Mouse (Mus musculus) mature B cell (primary cell): Measurements from ENCODE around the gene Pex16.
"Not testable (repeated sequence)": the region's sequence is repeated elsewhere in the genome, so short reads cannot be mapped to it uniquely, and the experiment has no call there.

ENCODE experiments used
- in situ Hi-C: fragments of 300-500 bp; cut with MboI; formaldehyde crosslinking; loops from 2 replicates; pipeline ENCODE4 v1.14.3; 2019

The Pex16 gene

DNA sequence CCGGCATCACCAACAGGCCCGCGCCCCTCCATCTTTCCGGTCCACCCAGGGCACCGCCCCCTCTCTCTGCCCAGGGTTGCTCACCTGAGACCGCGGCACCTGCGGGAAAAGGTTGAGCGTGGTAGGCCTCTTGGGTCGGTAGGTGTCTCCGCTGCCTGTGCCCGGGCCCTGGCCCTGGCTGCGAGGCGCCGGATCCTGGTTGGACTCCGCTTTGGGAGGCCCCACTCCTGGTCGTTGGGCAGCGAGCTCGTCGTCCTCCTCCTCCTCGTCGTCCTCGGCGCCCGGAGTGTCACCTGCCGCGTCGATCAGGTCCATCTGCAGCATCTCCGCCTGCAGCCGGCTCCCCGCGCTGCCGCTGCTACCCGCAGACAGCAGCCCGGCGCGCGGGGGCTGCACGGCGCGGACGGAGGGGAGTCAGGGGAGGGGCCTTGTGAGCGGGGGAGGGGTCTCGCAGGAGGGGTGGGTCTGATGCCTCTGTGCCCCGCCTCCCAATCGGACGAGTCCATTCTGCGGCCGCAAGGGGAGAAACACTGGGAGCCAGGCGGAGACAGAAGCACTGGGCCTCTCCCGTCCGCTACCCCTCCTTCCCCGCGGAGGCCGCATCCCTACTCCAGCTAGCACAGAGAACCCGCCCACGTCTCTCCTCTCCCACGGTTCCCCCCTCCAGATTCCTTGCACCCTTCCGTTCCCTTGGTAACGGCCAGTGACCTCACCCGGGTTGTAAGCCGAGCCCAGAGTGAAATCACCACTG is 14.6 kb downstream of the Pex16 start:
- in situ Hi-C loops = no loop called here

DNA sequence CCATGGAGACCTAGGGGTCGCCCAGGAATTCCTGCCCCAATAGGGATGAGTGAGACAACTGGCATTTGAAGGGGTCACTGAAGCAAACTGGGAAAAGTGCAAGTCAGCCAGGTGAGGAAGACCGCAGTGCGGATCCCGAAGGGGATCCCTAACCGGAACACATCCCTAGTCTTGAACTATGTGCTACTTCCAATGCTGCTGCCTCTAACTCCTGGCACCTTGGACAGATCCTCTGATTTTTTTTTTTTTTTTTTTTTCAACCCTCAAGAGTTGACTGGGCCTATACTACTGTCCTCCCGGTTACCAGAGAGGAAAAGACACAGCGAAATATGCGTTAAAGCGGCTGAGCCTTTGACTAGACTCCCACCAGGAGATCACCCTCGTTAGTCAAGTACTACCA is 15.2 kb downstream of the Pex16 start:
- in situ Hi-C loops = no loop called here

DNA sequence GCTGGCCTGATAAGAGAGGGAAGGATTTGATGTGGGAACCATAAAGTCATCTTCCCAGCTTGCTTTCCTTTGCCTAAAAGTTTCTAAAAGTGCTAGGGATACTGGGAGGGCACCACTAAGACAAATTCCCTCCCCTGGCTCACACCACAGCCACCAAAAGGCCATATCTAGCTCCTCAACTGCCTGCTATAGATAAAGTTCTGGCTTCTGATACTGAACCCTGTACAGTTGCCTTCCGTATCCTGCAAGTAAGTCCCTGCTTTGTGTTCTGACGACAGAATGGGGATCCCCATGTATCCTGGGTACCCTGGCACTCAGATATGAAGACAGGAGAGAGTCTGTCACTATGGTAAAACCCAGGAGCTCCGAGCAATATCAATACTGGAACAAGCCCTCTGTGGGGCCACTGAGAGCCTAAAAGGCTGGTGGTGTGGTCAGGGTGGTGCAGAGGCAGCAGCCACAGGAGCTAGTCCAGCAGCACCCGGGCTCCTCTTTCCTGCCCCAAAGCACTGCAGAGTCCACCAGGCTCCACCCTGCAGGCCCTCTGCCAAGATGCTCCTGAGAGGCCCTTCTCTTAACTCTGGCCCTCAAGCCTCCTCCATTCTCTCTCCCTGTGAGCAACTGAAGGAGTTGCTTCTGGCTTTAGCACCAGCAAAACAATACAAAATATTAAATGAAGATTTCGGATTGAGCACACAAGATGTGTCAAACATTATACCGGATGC is 15.9 kb downstream of the Pex16 start:
- in situ Hi-C loops = no loop called here

GRCm38 (mm10) chr2:92391116-92391515 is 16.6 kb downstream of the Pex16 start:
- in situ Hi-C loops = no loop called here

DNA sequence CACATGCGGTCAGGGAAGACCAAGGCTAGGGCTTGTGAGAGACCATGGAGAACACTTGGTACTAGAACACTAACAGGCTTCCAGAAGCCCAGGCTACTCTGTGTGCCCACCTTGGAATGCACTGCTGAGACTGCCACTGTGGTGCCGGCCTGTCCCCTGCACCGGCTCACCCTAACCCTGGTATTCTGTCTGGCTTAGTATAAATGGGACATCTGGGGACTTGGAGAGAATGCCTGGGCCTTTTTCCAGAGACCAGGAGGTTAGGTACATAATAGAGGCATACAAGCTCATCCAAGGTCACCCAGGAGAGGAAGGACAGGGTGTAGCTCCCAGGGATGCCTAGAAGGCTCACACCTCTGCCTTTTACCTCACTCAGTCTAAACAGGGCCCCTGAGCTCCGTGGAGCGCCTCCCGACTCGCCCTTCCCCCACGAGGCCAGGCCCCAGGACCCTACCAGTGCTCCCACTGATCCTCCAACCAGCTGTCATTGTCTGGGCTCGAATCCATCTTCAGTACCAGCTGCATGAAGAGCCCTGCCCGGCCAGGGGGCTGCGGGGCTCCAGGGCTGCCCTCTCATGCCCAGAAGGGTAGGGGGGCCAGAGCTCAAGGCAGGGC is 17.3 kb downstream of the Pex16 start:
- in situ Hi-C loops = no loop called here

GRCm38 (mm10) chr2:92392318-92393264 is 18.1 kb downstream of the Pex16 start:
- in situ Hi-C loops = no loop called here

- in situ Hi-C loops = no loop called here
Measured at GRCm38 (mm10) chr2:92395535-92395934, 21.1 kb downstream of the Pex16 start.

DNA sequence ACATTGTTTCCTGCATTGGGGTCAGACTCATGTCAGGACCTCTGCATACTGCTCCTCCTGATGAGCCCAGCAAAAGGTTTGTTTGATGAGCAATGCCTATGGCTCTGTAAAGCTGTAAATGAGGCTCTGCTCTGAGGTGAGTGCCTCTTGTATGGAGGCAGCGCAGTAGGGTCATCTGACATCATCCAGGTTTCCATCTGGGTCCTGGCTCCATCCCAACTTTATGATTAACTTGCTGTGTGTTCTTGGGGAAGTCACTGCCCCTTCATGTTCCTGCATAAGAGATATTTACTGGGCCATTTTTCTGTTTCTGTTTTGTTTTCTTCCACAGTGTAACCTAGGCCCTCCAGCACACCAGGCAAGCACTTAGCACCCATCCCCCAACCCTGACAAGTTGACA is 23.0 kb downstream of the Pex16 start:
- in situ Hi-C loops = no loop called here

GRCm38 (mm10) chr2:92399877-92400276 is 25.4 kb downstream of the Pex16 start:
- in situ Hi-C loops = not testable (repeated sequence)

DNA sequence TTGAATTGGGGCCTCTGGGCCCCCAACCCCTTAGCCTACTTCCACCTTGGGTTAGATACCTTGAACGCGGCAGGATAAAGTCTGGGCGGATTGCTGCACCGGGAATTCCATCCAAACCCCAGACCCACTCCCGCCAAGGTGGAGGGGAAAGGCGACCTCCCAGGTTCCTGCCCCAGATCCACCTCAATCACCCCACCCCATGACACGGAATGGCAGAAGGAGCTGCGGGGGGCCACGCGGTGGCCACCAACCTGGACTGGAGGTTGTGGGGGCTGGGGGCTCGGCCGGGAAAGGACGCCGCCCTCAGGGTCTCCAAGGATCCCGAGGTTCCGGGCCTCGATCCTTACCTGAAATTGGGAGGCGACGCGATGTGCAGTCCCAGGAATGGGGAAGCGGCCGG is 26.2 kb downstream of the Pex16 start:
- in situ Hi-C loops = no loop called here

- in situ Hi-C loops = no loop called here
Measured at GRCm38 (mm10) chr2:92401091-92401561, 26.6 kb downstream of the Pex16 start, which contains the start of gene Mapk8ip1. Mapk8ip1 (minus strand) TSS chr2:92401263.

GRCm38 (mm10) chr2:92402591-92403326 is 28.3 kb downstream of the Pex16 start:
- in situ Hi-C loops = no loop called here

DNA sequence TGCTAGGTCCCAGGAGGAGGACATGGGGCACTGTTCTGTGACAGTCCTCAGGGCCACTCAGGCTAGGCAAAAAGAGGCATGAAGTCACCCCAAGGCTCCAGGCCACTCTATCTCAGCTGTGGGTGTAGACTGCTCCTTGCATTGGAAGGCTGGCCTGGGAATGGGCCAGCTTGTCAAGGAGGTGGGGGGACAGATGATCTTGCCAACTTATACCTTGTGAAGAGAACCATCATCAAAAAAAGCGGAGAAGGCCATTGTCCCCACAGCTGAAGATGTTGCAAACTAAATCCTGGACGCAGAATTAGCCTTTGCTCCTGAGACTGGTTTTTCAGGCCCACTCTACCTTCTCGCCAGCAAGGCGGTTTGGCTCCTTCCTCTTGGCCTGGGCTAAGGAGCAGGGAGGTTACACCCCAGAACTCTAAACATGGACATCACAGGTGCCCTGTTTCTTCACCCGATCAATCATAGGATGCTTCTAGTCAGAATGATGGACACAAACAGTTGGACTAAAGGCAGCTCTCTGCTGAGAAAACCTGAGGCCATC is 29.4 kb downstream of the Pex16 start:
- in situ Hi-C loops = no loop called here

DNA sequence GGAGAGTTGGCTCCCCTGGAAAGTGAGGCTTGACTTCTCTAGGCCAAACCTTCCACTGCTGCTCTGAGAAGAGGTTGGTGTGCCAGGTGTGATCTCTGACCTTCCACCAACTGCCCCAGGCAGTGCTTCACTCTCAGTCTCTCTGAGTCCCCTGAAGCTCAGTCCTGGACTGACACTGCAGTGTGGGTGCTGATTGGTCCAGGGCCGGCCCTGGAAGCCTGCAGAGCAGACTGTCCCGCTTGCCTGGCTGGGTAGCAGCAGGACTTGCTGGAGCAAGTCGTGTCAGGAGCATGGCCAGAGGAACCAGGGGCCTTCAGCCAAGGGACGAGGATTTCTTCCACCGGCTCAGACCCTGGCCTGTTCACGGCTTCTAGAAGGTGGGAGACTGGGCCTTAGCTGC is 30.3 kb downstream of the Pex16 start:
- in situ Hi-C loops = no loop called here

GRCm38 (mm10) chr2:92405687-92406086 is 31.2 kb downstream of the Pex16 start:
- in situ Hi-C loops = no loop called here

- in situ Hi-C loops = no loop called here
Measured at GRCm38 (mm10) chr2:92408309-92409045, 34.0 kb downstream of the Pex16 start.

DNA sequence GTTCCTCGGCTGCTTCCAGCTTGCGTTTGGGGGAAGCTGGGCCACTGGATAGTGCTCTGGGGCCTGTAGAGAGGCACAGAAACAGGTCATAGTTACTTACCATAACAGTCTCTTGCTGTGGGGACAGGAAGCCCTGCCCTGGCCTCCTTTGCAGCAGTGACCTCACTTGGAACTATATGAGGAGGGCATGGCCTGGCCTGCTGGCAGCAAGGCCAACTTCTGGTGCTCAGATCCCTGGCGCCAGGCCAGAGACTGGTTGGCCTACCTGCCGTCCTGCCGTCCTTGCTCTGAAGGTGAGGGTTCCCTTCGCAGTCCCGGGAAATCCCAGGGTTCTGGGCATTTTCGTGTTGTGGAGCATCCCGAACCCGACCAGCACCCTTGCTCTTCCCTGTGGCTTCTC is 37.2 kb downstream of the Pex16 start:
- in situ Hi-C loops = no loop called here

GRCm38 (mm10) chr2:92421723-92422387 is 47.4 kb downstream of the Pex16 start:
- in situ Hi-C loops = no loop called here

- in situ Hi-C loops = no loop called here
Measured at GRCm38 (mm10) chr2:92422388-92423135, 48.1 kb downstream of the Pex16 start.
